In the genomic region with DNA sequence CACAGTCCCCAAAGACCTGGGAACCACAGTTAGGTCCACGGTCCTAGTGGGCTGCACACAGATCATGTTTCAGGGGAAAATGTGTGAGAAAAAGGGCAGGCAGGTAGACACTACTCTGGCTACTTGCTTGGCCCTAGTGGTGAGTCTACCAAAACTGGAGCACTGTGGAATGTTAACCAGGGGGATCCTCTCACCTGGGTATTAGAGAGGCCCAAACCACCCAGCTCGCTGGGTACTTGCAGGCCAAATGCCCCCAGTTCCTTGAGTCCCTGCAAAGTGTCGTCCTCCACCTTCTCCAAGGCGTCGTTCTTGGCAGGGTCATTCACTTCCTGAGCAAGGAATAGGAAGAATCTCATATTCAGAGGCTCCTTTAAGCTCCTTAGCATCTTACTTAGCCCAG, we compare ENCODE assay signal across 8 mouse cellular contexts. TPM values are rescaled to one million over a fixed set of nuclear protein-coding genes. Genes with fewer than 3 reads are reported as not detected.
DNase-seq lines count a peak whose midpoint lies in the region; ATAC-seq and TF ChIP-seq lines count a peak whose summit lies in the region.

No protein-coding gene starts in this region.

- peaks cover 55% of the 10 kb centered on the region for H3K36me3 ChIP-seq in erythroblast, embryonic 14.5 days (ENCODE audit: control insufficient read depth)
- peaks cover 45% of the 10 kb centered on the region for H3K36me3 ChIP-seq in kidney, embryonic 16.5 days (ENCODE audit: insufficient read depth, low read length)
- H3K36me3 ChIP-seq in intestine, embryonic 16.5 days (ENCODE audit: control insufficient read depth, insufficient read depth, low read length): peaks cover 35% of the 10 kb centered on the region
- peaks cover 45% of the 10 kb centered on the region for H3K36me3 ChIP-seq in midbrain, postnatal 0 days (ENCODE audit: insufficient read depth, low read length)

- no peaks in the 10 kb centered on the region for H3K9me3 ChIP-seq in erythroblast, embryonic 14.5 days (ENCODE audit: control insufficient read depth, low read length)
- no peaks in the 10 kb centered on the region for H3K9me3 ChIP-seq in kidney, embryonic 16.5 days (ENCODE audit: low read length)
- no peaks in the 10 kb centered on the region for H3K9me3 ChIP-seq in intestine, embryonic 16.5 days (ENCODE audit: control insufficient read depth, low read length)
- no peaks in the 10 kb centered on the region for H3K9me3 ChIP-seq in midbrain, postnatal 0 days (ENCODE audit: low read length)

- H3K4me3 ChIP-seq in erythroblast, embryonic 14.5 days (replicated peaks): peak overlapping the region; percentile 81
- no peak overlapping the region for H3K4me3 ChIP-seq in kidney, embryonic 16.5 days (ENCODE audit: low read length)
- peak overlapping the region; percentile 70 for H3K4me3 ChIP-seq in intestine, embryonic 16.5 days (ENCODE audit: low read length)
- no peak overlapping the region for H3K4me3 ChIP-seq in midbrain, postnatal 0 days (ENCODE audit: low read depth, low read length)

- peaks cover 44% of the 10 kb centered on the region for H3K4me1 ChIP-seq in erythroblast, embryonic 14.5 days (ENCODE audit: control insufficient read depth)
- H3K4me1 ChIP-seq in kidney, embryonic 16.5 days (ENCODE audit: insufficient read depth, low read length): peaks cover 38% of the 10 kb centered on the region
- peaks cover 22% of the 10 kb centered on the region for H3K4me1 ChIP-seq in intestine, embryonic 16.5 days (ENCODE audit: control insufficient read depth, insufficient read depth, low read length)
- H3K4me1 ChIP-seq in midbrain, postnatal 0 days (ENCODE audit: insufficient read depth, low read length): peaks cover 16% of the 10 kb centered on the region; the same call in 1 of the 2 replicates

- DNase-seq in kidney, postnatal 36 days: no peak
- DNase-seq in midbrain, postnatal 0 days (ENCODE audit: low spot score): no peak
- DNase-seq in cerebellum, adult 9-11 months: no peak
- DNase-seq in testis, postnatal 14 days (ENCODE audit: low spot score): no peak

- peak overlapping the region; percentile 81; the same call in 1 of the 2 replicates for H3K9ac ChIP-seq in kidney, embryonic 16.5 days (replicated peaks; ENCODE audit: low read length)
- peak overlapping the region; percentile 84 for H3K9ac ChIP-seq in intestine, embryonic 16.5 days (ENCODE audit: low read depth, low read length)
- H3K9ac ChIP-seq in midbrain, postnatal 0 days (replicated peaks; ENCODE audit: low read length, poor library complexity, severe bottlenecking): no peak overlapping the region

- no peak for TF ChIP-seq CTCF in midbrain, postnatal 0 days (IDR thresholded peaks at IDR 0.05)

- H3K27ac ChIP-seq in kidney, embryonic 16.5 days (ENCODE audit: low read length): peak overlapping the region; percentile 84; the same call in 1 of the 2 replicates
- peak overlapping the region; percentile 76; the same call in 1 of the 2 replicates for H3K27ac ChIP-seq in intestine, embryonic 16.5 days (ENCODE audit: low read length)
- H3K27ac ChIP-seq in midbrain, postnatal 0 days (ENCODE audit: low read depth, low read length): no peak overlapping the region

- WGBS in kidney, embryonic 16.5 days: 43% methylated on average over 5 of the region's 5 CpGs
- 54% methylated on average over 5 of the region's 5 CpGs for WGBS in intestine, embryonic 16.5 days
- WGBS in midbrain, postnatal 0 days: 65% methylated on average over 5 of the region's 5 CpGs

- H3K4me2 ChIP-seq in kidney, embryonic 16.5 days (replicated peaks; ENCODE audit: low read depth, low read length): peak overlapping the region; percentile 90; the same call in 1 of the 2 replicates
- H3K4me2 ChIP-seq in intestine, embryonic 16.5 days (ENCODE audit: low read depth, low read length): peak overlapping the region; percentile 55
- H3K4me2 ChIP-seq in midbrain, postnatal 0 days (ENCODE audit: low read depth, low read length, poor library complexity, severe bottlenecking): peak overlapping the region; percentile 73; the same call in 1 of the 2 replicates

- no peak for ATAC-seq in erythroblast, adult 5-6 weeks (replicated peaks; ENCODE audit: low FRiP score, poor library complexity, severe bottlenecking)
- no peak for ATAC-seq in kidney, embryonic 16.5 days (ENCODE audit: low FRiP score, low TSS enrichment)
- ATAC-seq in intestine, embryonic 16.5 days: no peak
- ATAC-seq in midbrain, postnatal 0 days (ENCODE audit: low FRiP score): no peak

- no peaks in the 10 kb centered on the region for H3K27me3 ChIP-seq in erythroblast, embryonic 14.5 days (ENCODE audit: control insufficient read depth)
- no peaks in the 10 kb centered on the region for H3K27me3 ChIP-seq in kidney, embryonic 16.5 days (ENCODE audit: insufficient read depth, low read length)
- H3K27me3 ChIP-seq in intestine, embryonic 16.5 days (replicated peaks; ENCODE audit: control insufficient read depth, insufficient read depth, low read length): no peaks in the 10 kb centered on the region
- no peaks in the 10 kb centered on the region for H3K27me3 ChIP-seq in midbrain, postnatal 0 days (ENCODE audit: insufficient read depth, low read length)

RNA-seq across cellular contexts. Expression of gene Acadvl, which starts 1.2 kb away (rescaled TPM):
- polyA plus RNA-seq in erythroblast, embryonic 14.5 days (2012): 2.9 and 3.2 TPM in 2 replicates
- total RNA-seq in erythroblast, adult 5-6 weeks (2015; ENCODE audit: low replicate concordance): 23.6 and 48.4 TPM in 2 replicates
- 18.6 and 20.4 TPM in 2 replicates for total RNA-seq in erythroblast, adult 5-6 weeks (2017; ENCODE audit: low replicate concordance)
- 107 and 114 TPM in 2 replicates for polyA plus RNA-seq in kidney, embryonic 16.5 days (2015; fragmentation: Nextera tagmentation; extraction: Ambion mirVana)
- polyA plus RNA-seq in intestine, embryonic 16.5 days (2015; fragmentation: Nextera tagmentation; extraction: Ambion mirVana): 172 and 189 TPM in 2 replicates
- total RNA-seq in midbrain, postnatal 0 days (2014; rRNA removed): 35.9 and 42.7 TPM in 2 replicates
- polyA plus RNA-seq in midbrain, postnatal 0 days (2015; fragmentation: Nextera tagmentation; extraction: Ambion mirVana): 62.1 and 64.2 TPM in 2 replicates

RNA-seq across cellular contexts. Expression of gene Dlg4, which starts 2.7 kb away (rescaled TPM):
- polyA plus RNA-seq in erythroblast, embryonic 14.5 days (2012): 0.10 and 0.19 TPM in 2 replicates
- 7.7 TPM in 1 of 2 replicates, not detected in the other for total RNA-seq in erythroblast, adult 5-6 weeks (2015; ENCODE audit: low replicate concordance)
- total RNA-seq in erythroblast, adult 5-6 weeks (2017; ENCODE audit: low replicate concordance): 0.17 and 0.84 TPM in 2 replicates
- polyA plus RNA-seq in kidney, embryonic 16.5 days (2015; fragmentation: Nextera tagmentation; extraction: Ambion mirVana): 9.3 and 13.2 TPM in 2 replicates
- polyA plus RNA-seq in intestine, embryonic 16.5 days (2015; fragmentation: Nextera tagmentation; extraction: Ambion mirVana): 5.1 and 6.1 TPM in 2 replicates
- total RNA-seq in midbrain, postnatal 0 days (2014; rRNA removed): 256 and 269 TPM in 2 replicates
- 16.1 and 18.1 TPM in 2 replicates for polyA plus RNA-seq in midbrain, postnatal 0 days (2015; fragmentation: Nextera tagmentation; extraction: Ambion mirVana)

RNA-seq across cellular contexts. Expression of gene Dvl2, which starts 13.7 kb away (rescaled TPM):
- 0.48 and 0.76 TPM in 2 replicates for polyA plus RNA-seq in erythroblast, embryonic 14.5 days (2012)
- total RNA-seq in erythroblast, adult 5-6 weeks (2015; ENCODE audit: low replicate concordance): 1.3 and 4.2 TPM in 2 replicates
- 2.1 and 7.4 TPM in 2 replicates for total RNA-seq in erythroblast, adult 5-6 weeks (2017; ENCODE audit: low replicate concordance)
- 39.1 and 40.7 TPM in 2 replicates for polyA plus RNA-seq in kidney, embryonic 16.5 days (2015; fragmentation: Nextera tagmentation; extraction: Ambion mirVana)
- polyA plus RNA-seq in intestine, embryonic 16.5 days (2015; fragmentation: Nextera tagmentation; extraction: Ambion mirVana): 23.8 and 26.0 TPM in 2 replicates
- 31.5 and 33.3 TPM in 2 replicates for total RNA-seq in midbrain, postnatal 0 days (2014; rRNA removed)
- 19.0 and 20.0 TPM in 2 replicates for polyA plus RNA-seq in midbrain, postnatal 0 days (2015; fragmentation: Nextera tagmentation; extraction: Ambion mirVana)

RNA-seq across cellular contexts. Expression of gene Phf23, which starts 18.5 kb away (rescaled TPM):
- polyA plus RNA-seq in erythroblast, embryonic 14.5 days (2012): 4.5 and 5.5 TPM in 2 replicates
- 8.5 and 11.3 TPM in 2 replicates for total RNA-seq in erythroblast, adult 5-6 weeks (2015; ENCODE audit: low replicate concordance)
- 7.4 and 11.0 TPM in 2 replicates for total RNA-seq in erythroblast, adult 5-6 weeks (2017; ENCODE audit: low replicate concordance)
- polyA plus RNA-seq in kidney, embryonic 16.5 days (2015; fragmentation: Nextera tagmentation; extraction: Ambion mirVana): 69.1 and 74.5 TPM in 2 replicates
- polyA plus RNA-seq in intestine, embryonic 16.5 days (2015; fragmentation: Nextera tagmentation; extraction: Ambion mirVana): 49.7 and 53.1 TPM in 2 replicates
- 42.4 and 45.2 TPM in 2 replicates for total RNA-seq in midbrain, postnatal 0 days (2014; rRNA removed)
- polyA plus RNA-seq in midbrain, postnatal 0 days (2015; fragmentation: Nextera tagmentation; extraction: Ambion mirVana): 37.6 and 40.0 TPM in 2 replicates

RNA-seq across cellular contexts. Expression of gene Gabarap, which starts 23.1 kb away (rescaled TPM):
- polyA plus RNA-seq in erythroblast, embryonic 14.5 days (2012): 50.2 and 55.8 TPM in 2 replicates
- total RNA-seq in erythroblast, adult 5-6 weeks (2015; ENCODE audit: low replicate concordance): 328 and 394 TPM in 2 replicates
- total RNA-seq in erythroblast, adult 5-6 weeks (2017; ENCODE audit: low replicate concordance): 127 and 214 TPM in 2 replicates
- polyA plus RNA-seq in kidney, embryonic 16.5 days (2015; fragmentation: Nextera tagmentation; extraction: Ambion mirVana): 437 and 481 TPM in 2 replicates
- polyA plus RNA-seq in intestine, embryonic 16.5 days (2015; fragmentation: Nextera tagmentation; extraction: Ambion mirVana): 639 and 679 TPM in 2 replicates
- 197 and 226 TPM in 2 replicates for total RNA-seq in midbrain, postnatal 0 days (2014; rRNA removed)
- polyA plus RNA-seq in midbrain, postnatal 0 days (2015; fragmentation: Nextera tagmentation; extraction: Ambion mirVana): 501 and 511 TPM in 2 replicates

Comparison
In these comparisons a context has a peak if more than half of its experiments do, and no peak if none do; other contexts are left out.
1. H3K4me3 ChIP-seq: peak in erythroblast, embryonic 14.5 days (single experiment) and intestine, embryonic 16.5 days (single experiment); none in kidney, embryonic 16.5 days (single experiment) and midbrain, postnatal 0 days (single experiment).
2. RNA of gene Acadvl, which starts 1.2 kb away (polyA plus RNA-seq): 172 to 189 TPM in intestine, embryonic 16.5 days, 107 to 114 TPM in kidney, embryonic 16.5 days and 62.1 to 64.2 TPM in midbrain, postnatal 0 days; 2.9 to 3.2 TPM in erythroblast, embryonic 14.5 days; every median in the first group is over 10 times any median in the second.
3. RNA of gene Dvl2, which starts 13.7 kb away (polyA plus RNA-seq): 39.1 to 40.7 TPM in kidney, embryonic 16.5 days, 23.8 to 26.0 TPM in intestine, embryonic 16.5 days and 19.0 to 20.0 TPM in midbrain, postnatal 0 days; 0.48 to 0.76 TPM in erythroblast, embryonic 14.5 days; every median in the first group is over 10 times any median in the second.
4. Peak in every context shown above with its lines, with median percentiles within 50 percentile points of each other: H3K4me2 ChIP-seq.